8 mouse cellular contexts compared by ENCODE assay signal in genomic region chr2:10737458-10737775, GRCm38 (mm10).
A peak's percentile ranks its signal among the peaks of the same experiment; 100 is the strongest.
DNase-seq lines count a peak whose midpoint lies in the region; ATAC-seq lines count a peak whose summit lies in the region.

No protein-coding gene starts in this region.

- intact Hi-C loops in heart, postnatal 14 days (cut with DNase I) = no loop called here

- H3K9me3 ChIP-seq in embryonic facial prominence, embryonic 14.5 days (ENCODE audit: control insufficient read depth, low read length) = no peaks in the 10 kb centered on the region
- H3K9me3 ChIP-seq in neural tube, embryonic 14.5 days (ENCODE audit: control insufficient read depth, low read length) = no peaks in the 10 kb centered on the region
- H3K9me3 ChIP-seq in liver, embryonic 11.5 days (ENCODE audit: control insufficient read depth, low read length) = no peaks in the 10 kb centered on the region

- H3K4me1 ChIP-seq in embryonic facial prominence, embryonic 14.5 days (ENCODE audit: control insufficient read depth, insufficient read depth, low read length) = no peaks in the 10 kb centered on the region
- H3K4me1 ChIP-seq in neural tube, embryonic 14.5 days (ENCODE audit: control insufficient read depth, insufficient read depth, low read length) = peaks cover 5% of the 10 kb centered on the region
- H3K4me1 ChIP-seq in liver, embryonic 11.5 days (replicated peaks; ENCODE audit: control insufficient read depth, insufficient read depth, low read length) = no peaks in the 10 kb centered on the region

- DNase-seq in layer of hippocampus, adult 11-12 months (ENCODE audit: low spot score) = peak; percentile 24
- no peak for DNase-seq in layer of hippocampus, postnatal 25 days (ENCODE audit: extremely low spot score in 1 of 2, low spot score in 1 of 2)
- DNase-seq in embryonic facial prominence, embryonic 14.5 days (ENCODE audit: low spot score) = peak; percentile 71
- DNase-seq in layer of hippocampus, adult 9-11 months = peak; percentile 49
- no peak for DNase-seq in heart, postnatal 14 days
- DNase-seq in liver, embryonic 11.5 days (ENCODE audit: low spot score) = no peak
- DNase-seq in spleen, adult 18-20 months = no peak

- ATAC-seq in embryonic facial prominence, embryonic 14.5 days (ENCODE audit: low read depth) = peak; percentile 71; the same call in 1 of the 2 replicates
- peak; percentile 94 for ATAC-seq in neural tube, embryonic 14.5 days (ENCODE audit: low read depth)
- ATAC-seq in liver, embryonic 11.5 days (replicated peaks; ENCODE audit: low FRiP score) = no peak

- peak overlapping the region; percentile 38 for H3K4me2 ChIP-seq in embryonic facial prominence, embryonic 14.5 days (ENCODE audit: low read depth, low read length)
- peak overlapping the region; percentile 46 for H3K4me2 ChIP-seq in neural tube, embryonic 14.5 days (ENCODE audit: low read depth, low read length)
- H3K4me2 ChIP-seq in liver, embryonic 11.5 days = no peak overlapping the region

- H3K27me3 ChIP-seq in embryonic facial prominence, embryonic 14.5 days (replicated peaks; ENCODE audit: control insufficient read depth, insufficient read depth, low read length) = no peaks in the 10 kb centered on the region
- no peaks in the 10 kb centered on the region for H3K27me3 ChIP-seq in neural tube, embryonic 14.5 days (ENCODE audit: control insufficient read depth, insufficient read depth, low read length)
- no peaks in the 10 kb centered on the region for H3K27me3 ChIP-seq in liver, embryonic 11.5 days (replicated peaks; ENCODE audit: control insufficient read depth, insufficient read depth, low read length)

- no peaks in the 10 kb centered on the region for H3K36me3 ChIP-seq in embryonic facial prominence, embryonic 14.5 days (ENCODE audit: control insufficient read depth, insufficient read depth, low read length)
- H3K36me3 ChIP-seq in neural tube, embryonic 14.5 days (ENCODE audit: control insufficient read depth, insufficient read depth, low read length) = no peaks in the 10 kb centered on the region
- no peaks in the 10 kb centered on the region for H3K36me3 ChIP-seq in liver, embryonic 11.5 days (ENCODE audit: control insufficient read depth, insufficient read depth, low read length)

- 45% methylated on average over 9 of the region's 9 CpGs for WGBS in embryonic facial prominence, embryonic 14.5 days
- WGBS in neural tube, embryonic 14.5 days = 15% methylated on average over 9 of the region's 9 CpGs
- WGBS in liver, embryonic 11.5 days = 77% methylated on average over 9 of the region's 9 CpGs

- H3K9ac ChIP-seq in embryonic facial prominence, embryonic 14.5 days (ENCODE audit: low read depth, low read length) = no peak overlapping the region
- H3K9ac ChIP-seq in neural tube, embryonic 14.5 days (replicated peaks; ENCODE audit: low read depth, low read length) = no peak overlapping the region
- no peak overlapping the region for H3K9ac ChIP-seq in liver, embryonic 11.5 days (ENCODE audit: low read depth, low read length)

- H3K27ac ChIP-seq in embryonic facial prominence, embryonic 14.5 days (replicated peaks; ENCODE audit: low read depth, low read length) = no peak overlapping the region
- H3K27ac ChIP-seq in neural tube, embryonic 14.5 days (ENCODE audit: low read depth, low read length) = no peak overlapping the region
- no peak overlapping the region for H3K27ac ChIP-seq in liver, embryonic 11.5 days (ENCODE audit: low read depth, low read length)

- H3K4me3 ChIP-seq in embryonic facial prominence, embryonic 14.5 days (ENCODE audit: low read depth, low read length) = peak overlapping the region; percentile 15
- H3K4me3 ChIP-seq in neural tube, embryonic 14.5 days (ENCODE audit: low read depth, low read length) = peak overlapping the region; percentile 14; the same call in 1 of the 2 replicates
- H3K4me3 ChIP-seq in liver, embryonic 11.5 days (ENCODE audit: low read depth, low read length) = no peak overlapping the region

Comparison
In these comparisons a context has a peak if more than half of its experiments do, and no peak if none do; other contexts are left out.
1. DNase-seq: peak in layer of hippocampus, adult 11-12 months (single experiment), embryonic facial prominence, embryonic 14.5 days (single experiment) and layer of hippocampus, adult 9-11 months (single experiment); none in layer of hippocampus, postnatal 25 days (0 of 2), heart, postnatal 14 days (0 of 2), liver, embryonic 11.5 days (single experiment) and spleen, adult 18-20 months (0 of 2).